Mouse (Mus musculus) spleen, adult 2 months (tissue): ENCODE data around the gene Nckap5l.
"Not testable (repeated sequence)": the region's sequence is repeated elsewhere in the genome, so short reads cannot be mapped to it uniquely, and the experiment has no call there.

Experiments used
- CTCF ChIP-seq: fragments of 200-500 bp; IDR thresholded peaks from 2 replicates; pipeline ENCODE4 v1.5.1; 2011; ENCODE audit warnings: mild to moderate bottlenecking, inconsistent platforms; ENCODE audit not compliant: insufficient read depth, insufficient read length, insufficient replicate concordance; ENCODE audit errors: extremely low read depth
- POLR2A ChIP-seq: fragments of 200-500 bp; IDR thresholded peaks from 2 replicates; pipeline ENCODE4 v1.6.1; 2011; ENCODE audit warnings: low read depth, low read length, inconsistent platforms

DNA sequence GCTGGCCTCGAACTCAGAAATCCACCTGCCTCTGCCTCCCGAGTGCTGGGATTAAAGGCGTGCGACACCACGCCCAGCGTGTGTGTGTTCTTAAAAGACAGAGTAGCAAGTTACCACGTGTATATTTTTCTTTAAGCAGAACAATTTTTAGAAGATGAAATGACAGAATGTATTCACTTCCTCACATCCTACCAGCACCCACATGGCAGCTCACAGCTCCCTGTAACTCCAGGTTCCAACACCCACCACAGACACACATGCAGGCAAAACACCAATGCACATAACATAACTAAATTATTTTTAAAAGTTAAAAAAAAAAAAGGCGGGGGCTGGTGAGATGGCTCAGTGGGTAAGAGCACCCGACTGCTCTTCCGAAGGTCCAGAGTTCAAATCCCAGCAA, 11.4 kb downstream of the Nckap5l start:
- not testable (repeated sequence) for TF ChIP-seq CTCF, POLR2A
